Mouse (Mus musculus) lung, postnatal 0 days (tissue): Measurements from ENCODE around the gene Immp2l.

Experiments
- CTCF ChIP-seq: IDR thresholded peaks from 2 replicates; pipeline ENCODE4 v1.5.1; 2016; ENCODE audit warnings: antibody characterized with exemption, mild to moderate bottlenecking
- EP300 ChIP-seq: IDR thresholded peaks from 2 replicates; pipeline ENCODE4 v1.6.1; 2016; ENCODE audit warnings: antibody characterized with exemption, mild to moderate bottlenecking, control low read depth

DNA sequence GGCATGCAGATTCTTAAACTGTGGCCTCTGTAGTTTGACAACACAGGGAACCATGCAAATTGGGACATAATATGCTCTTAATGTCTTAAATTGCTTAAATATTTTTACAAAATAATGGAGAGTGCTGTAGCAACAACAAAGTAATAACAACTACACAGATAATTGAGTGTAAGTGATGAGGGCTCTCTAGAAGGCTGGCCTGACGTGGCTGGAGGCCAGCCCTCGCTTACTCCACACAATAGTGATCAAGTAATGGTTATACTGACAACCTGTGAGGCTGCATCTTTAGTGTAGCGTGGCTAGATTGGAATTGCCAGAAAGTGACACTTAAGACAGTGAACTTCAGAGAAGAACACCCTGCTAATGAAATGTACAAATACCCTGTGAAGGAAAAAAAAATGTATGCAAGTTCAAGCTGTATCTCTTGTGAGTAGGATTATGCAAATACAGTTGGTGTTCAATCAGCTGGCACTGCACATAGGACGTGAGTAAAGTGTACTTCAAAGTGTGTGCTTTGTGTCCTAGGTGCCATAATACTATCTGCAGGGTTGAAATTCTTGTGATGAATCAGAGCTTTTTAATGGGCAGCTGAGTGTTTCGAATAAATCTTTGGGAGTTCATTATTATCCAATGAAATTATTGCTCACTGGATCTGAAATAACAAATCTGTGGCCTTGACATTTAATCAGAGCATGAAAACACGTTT is 445.4 kb downstream of the Immp2l start:
- TF ChIP-seq CTCF: no peak
- TF ChIP-seq EP300: no peak
